Mouse (Mus musculus): ENCODE results near the gene Sult1a1.
"Not testable (repeated sequence)": the region's sequence is repeated elsewhere in the genome, so short reads cannot be mapped to it uniquely, and the experiment has no call there.

Sult1a1 gene

GRCm38 (mm10) chr7:126696303-126696702 is 20.1 kb upstream of the Sult1a1 start:
- DNase-seq: no peak

- DNase-seq: peak; percentile 94
These were observed 19.5 kb upstream of the Sult1a1 start, which contains the start of gene Slx1b for GRCm38 (mm10) chr7:126695631-126696207. Gene Slx1b (minus strand): TSS chr7:126695784.

GRCm38 (mm10) chr7:126695210-126695611 is 19.0 kb upstream of the Sult1a1 start, which contains the start of gene Bola2:
Gene Bola2 (plus strand): TSS chr7:126695401.
- no peak for DNase-seq

- no peak for DNase-seq
These were observed 18.3 kb upstream of the Sult1a1 start for GRCm38 (mm10) chr7:126694441-126695051.

GRCm38 (mm10) chr7:126693781-126694180 is 17.5 kb upstream of the Sult1a1 start:
- DNase-seq: no peak

GRCm38 (mm10) chr7:126693256-126693655 is 17.0 kb upstream of the Sult1a1 start:
- peak; percentile 66 for DNase-seq

- DNase-seq: no peak
These were observed 16.2 kb upstream of the Sult1a1 start for GRCm38 (mm10) chr7:126692426-126692825.

- no peak for DNase-seq
These were observed 15.4 kb upstream of the Sult1a1 start for GRCm38 (mm10) chr7:126691676-126692075.

- DNase-seq: no peak
These were observed 14.5 kb upstream of the Sult1a1 start for GRCm38 (mm10) chr7:126690737-126691136.

- no peak for DNase-seq
These were observed 12.8 kb upstream of the Sult1a1 start for GRCm38 (mm10) chr7:126689021-126689420.

- not testable (repeated sequence) for DNase-seq
These were observed 11.9 kb upstream of the Sult1a1 start for GRCm38 (mm10) chr7:126688156-126688555.

GRCm38 (mm10) chr7:126681221-126681620 is 5.0 kb upstream of the Sult1a1 start:
- no peak for DNase-seq

- DNase-seq: no peak
These were observed 3.5 kb upstream of the Sult1a1 start for GRCm38 (mm10) chr7:126679683-126680082.

- DNase-seq: no peak
These were observed 2.5 kb upstream of the Sult1a1 start for GRCm38 (mm10) chr7:126678545-126679341.

- DNase-seq: no peak
These were observed 494 bp upstream of the Sult1a1 start for GRCm38 (mm10) chr7:126676631-126677220.

GRCm38 (mm10) chr7:126675104-126675503 is 1.1 kb downstream of the Sult1a1 start:
- no peak for DNase-seq

GRCm38 (mm10) chr7:126672111-126672510 is 4.1 kb downstream of the Sult1a1 start:
- DNase-seq: no peak

GRCm38 (mm10) chr7:126670152-126670551 is 6.1 kb downstream of the Sult1a1 start:
- no peak for DNase-seq

- DNase-seq: no peak
These were observed 7.8 kb downstream of the Sult1a1 start for GRCm38 (mm10) chr7:126668452-126668851.

GRCm38 (mm10) chr7:126667495-126668090 is 8.6 kb downstream of the Sult1a1 start:
- DNase-seq: no peak

- DNase-seq: no peak
These were observed 11.0 kb downstream of the Sult1a1 start for GRCm38 (mm10) chr7:126665269-126665668.

GRCm38 (mm10) chr7:126663646-126664045 is 12.6 kb downstream of the Sult1a1 start:
- no peak for DNase-seq

GRCm38 (mm10) chr7:126659771-126660170 is 16.5 kb downstream of the Sult1a1 start:
- DNase-seq: no peak
